In the genomic region with DNA sequence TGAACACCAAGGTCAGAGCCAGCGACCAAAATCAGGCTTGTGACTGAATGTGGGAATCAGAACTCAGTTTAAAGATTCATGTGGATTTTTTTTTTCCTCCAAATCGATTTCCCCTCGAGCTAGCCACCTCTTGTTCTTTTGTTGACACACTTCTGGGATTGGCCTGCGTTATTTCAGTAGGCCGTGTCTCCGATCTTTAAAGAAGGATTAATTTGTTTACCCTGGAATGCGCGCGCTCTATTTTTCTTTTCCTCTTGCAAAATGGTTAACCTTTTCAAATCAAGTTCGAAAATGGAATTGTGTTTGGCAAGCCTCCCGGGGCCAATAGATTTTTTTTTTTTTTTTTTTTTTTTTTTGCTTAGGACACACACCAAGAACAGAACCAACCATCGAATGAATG, we compare ENCODE assay signal across 24 mouse cellular contexts. TPM values are rescaled to one million over a fixed set of nuclear protein-coding genes. Genes with fewer than 3 reads are reported as not detected.
DNase-seq lines count a peak whose midpoint lies in the region; ATAC-seq and TF ChIP-seq lines count a peak whose summit lies in the region.
"Had no signal": no experiment of that assay in that cellular context is flagged by ENCODE, and none has a peak within 500 bp of the region (broad histone marks: within the 10 kb centered on the region; RNA-seq: fewer than 3 reads in every experiment).

No protein-coding gene starts in this region.

- no peaks in the 10 kb centered on the region for H3K79me2 ChIP-seq in liver, adult 2 months (ENCODE audit: control insufficient read depth, insufficient read depth, low read length)

- no peak for DNase-seq in forebrain, postnatal 0 days
- DNase-seq in liver, adult 2 months (ENCODE audit: extremely low read depth, low read depth, low spot score): peak; percentile 73
- DNase-seq in liver, postnatal 0 days: no peak
- DNase-seq in midbrain, postnatal 0 days (ENCODE audit: low spot score): no peak
- no peak for DNase-seq in urinary bladder, adult 18-20 months (ENCODE audit: low spot score in 2 of 2)
- DNase-seq: adrenal gland, postnatal 10 days; B cell, adult 2 months; cerebellum, adult 11-12 months; cerebellum, adult 9-10 months; cerebellum, postnatal 25 days; gastrocnemius, postnatal 14 days; heart, adult 2 months had no signal

- no peak for TF ChIP-seq EP300 in liver, postnatal 0 days (IDR thresholded peaks at IDR 0.05; ENCODE audit: low read depth)

- no peak for TF ChIP-seq POLR2A in liver, adult 2 months (IDR thresholded peaks at IDR 0.05; ENCODE audit: extremely low read depth, insufficient read depth, low read length)

- no peaks in the 10 kb centered on the region for H3K4me1 ChIP-seq in forebrain, postnatal 0 days (ENCODE audit: insufficient read depth)
- peaks cover 14% of the 10 kb centered on the region for H3K4me1 ChIP-seq in forebrain, embryonic 16.5 days (replicated peaks; ENCODE audit: control insufficient read depth, insufficient read depth, low read length)
- H3K4me1 ChIP-seq in liver, adult 2 months (ENCODE audit: control insufficient read depth, insufficient read depth, low read length): no peaks in the 10 kb centered on the region
- no peaks in the 10 kb centered on the region for H3K4me1 ChIP-seq in liver, postnatal 0 days (ENCODE audit: insufficient read depth)
- peaks cover 26% of the 10 kb centered on the region for H3K4me1 ChIP-seq in midbrain, embryonic 13.5 days (replicated peaks)
- no peaks in the 10 kb centered on the region; the same call in 1 of the 2 replicates for H3K4me1 ChIP-seq in midbrain, postnatal 0 days (ENCODE audit: insufficient read depth, low read length)
- H3K4me1 ChIP-seq: embryonic facial prominence, embryonic 12.5 days; heart, embryonic 12.5 days had no signal

- ATAC-seq in forebrain, postnatal 0 days: no peak
- no peak for ATAC-seq in forebrain, embryonic 16.5 days
- ATAC-seq in liver, postnatal 0 days: no peak
- no peak for ATAC-seq in midbrain, embryonic 13.5 days
- no peak for ATAC-seq in midbrain, postnatal 0 days (ENCODE audit: low FRiP score)
- ATAC-seq: CD4-positive, CD25-positive, alpha-beta regulatory T cell, adult 4 months; forebrain, embryonic 15.5 days; inflammation-experienced regulatory T-cells, adult 6 months had no signal

- no peak overlapping the region for H3K4me2 ChIP-seq in forebrain, postnatal 0 days (ENCODE audit: low read depth)
- no peak overlapping the region for H3K4me2 ChIP-seq in forebrain, embryonic 16.5 days (ENCODE audit: low read length)
- H3K4me2 ChIP-seq in liver, postnatal 0 days (ENCODE audit: low read depth, low read length): no peak overlapping the region
- H3K4me2 ChIP-seq in midbrain, embryonic 13.5 days (replicated peaks): no peak overlapping the region
- no peak overlapping the region for H3K4me2 ChIP-seq in midbrain, postnatal 0 days (ENCODE audit: low read depth, low read length, poor library complexity, severe bottlenecking)
- H3K4me2 ChIP-seq: embryonic facial prominence, embryonic 12.5 days; forebrain, embryonic 15.5 days; heart, embryonic 12.5 days had no signal

- no peak overlapping the region for H3K4me3 ChIP-seq in forebrain, postnatal 0 days (ENCODE audit: low read depth, low read length)
- H3K4me3 ChIP-seq in forebrain, embryonic 16.5 days (replicated peaks; ENCODE audit: low read length): no peak overlapping the region
- no peak overlapping the region for H3K4me3 ChIP-seq in liver, adult 2 months (ENCODE audit: insufficient read depth, low read depth, low read length)
- H3K4me3 ChIP-seq in liver, postnatal 0 days (ENCODE audit: low read depth, low read length): no peak overlapping the region
- no peak overlapping the region for H3K4me3 ChIP-seq in midbrain, embryonic 13.5 days (replicated peaks)
- H3K4me3 ChIP-seq in midbrain, postnatal 0 days (ENCODE audit: low read depth, low read length): no peak overlapping the region
- H3K4me3 ChIP-seq: embryonic facial prominence, embryonic 12.5 days; forebrain, embryonic 15.5 days; heart, adult 2 months; heart, embryonic 12.5 days; hindbrain, embryonic 10.5 days had no signal

- 0 out of 2 replicates have a peak overlapping the region, but pooled peaks have one; percentile 9 for H3K27ac ChIP-seq in forebrain, postnatal 0 days (ENCODE audit: low read depth, low read length)
- no peak overlapping the region for H3K27ac ChIP-seq in forebrain, embryonic 16.5 days (ENCODE audit: low read length)
- H3K27ac ChIP-seq in liver, adult 2 months (replicated peaks; ENCODE audit: insufficient read depth, low read depth, low read length): no peak overlapping the region
- no peak overlapping the region for H3K27ac ChIP-seq in liver, postnatal 0 days (ENCODE audit: low read depth)
- H3K27ac ChIP-seq in midbrain, embryonic 13.5 days: peak overlapping the region; percentile 47; the same call in 1 of the 2 replicates
- no peak overlapping the region for H3K27ac ChIP-seq in midbrain, postnatal 0 days (ENCODE audit: low read depth, low read length)
- H3K27ac ChIP-seq: embryonic facial prominence, embryonic 12.5 days; heart, adult 2 months; hindbrain, embryonic 10.5 days had no signal

- no peak overlapping the region for H3K9ac ChIP-seq in forebrain, postnatal 0 days
- no peak overlapping the region for H3K9ac ChIP-seq in forebrain, embryonic 16.5 days (replicated peaks; ENCODE audit: low read depth, low read length)
- H3K9ac ChIP-seq in liver, adult 2 months (ENCODE audit: low read depth, low read length): no peak overlapping the region
- no peak overlapping the region for H3K9ac ChIP-seq in liver, postnatal 0 days (replicated peaks)
- no peak overlapping the region for H3K9ac ChIP-seq in midbrain, embryonic 13.5 days (replicated peaks)
- no peak overlapping the region for H3K9ac ChIP-seq in midbrain, postnatal 0 days (replicated peaks; ENCODE audit: low read length, poor library complexity, severe bottlenecking)
- H3K9ac ChIP-seq: embryonic facial prominence, embryonic 12.5 days; forebrain, embryonic 15.5 days; heart, embryonic 12.5 days had no signal

- no peaks in the 10 kb centered on the region for H3K9me3 ChIP-seq in forebrain, postnatal 0 days (ENCODE audit: low read length)
- no peaks in the 10 kb centered on the region for H3K9me3 ChIP-seq in forebrain, embryonic 16.5 days (ENCODE audit: control insufficient read depth, low read length)
- H3K9me3 ChIP-seq in liver, postnatal 0 days (ENCODE audit: low read length): no peaks in the 10 kb centered on the region
- no peaks in the 10 kb centered on the region for H3K9me3 ChIP-seq in midbrain, embryonic 13.5 days
- H3K9me3 ChIP-seq in midbrain, postnatal 0 days (ENCODE audit: low read length): no peaks in the 10 kb centered on the region
- H3K9me3 ChIP-seq: embryonic facial prominence, embryonic 12.5 days; forebrain, embryonic 15.5 days; G1E; heart, embryonic 12.5 days; hindbrain, embryonic 10.5 days had no signal

- H3K36me3 ChIP-seq in forebrain, postnatal 0 days (ENCODE audit: insufficient read depth): no peaks in the 10 kb centered on the region
- no peaks in the 10 kb centered on the region for H3K36me3 ChIP-seq in forebrain, embryonic 16.5 days (ENCODE audit: control insufficient read depth, insufficient read depth)
- no peaks in the 10 kb centered on the region for H3K36me3 ChIP-seq in liver, adult 2 months (ENCODE audit: control insufficient read depth, insufficient read depth, low read length)
- no peaks in the 10 kb centered on the region for H3K36me3 ChIP-seq in liver, postnatal 0 days (replicated peaks; ENCODE audit: insufficient read depth, low read length)
- no peaks in the 10 kb centered on the region for H3K36me3 ChIP-seq in midbrain, embryonic 13.5 days
- H3K36me3 ChIP-seq in midbrain, postnatal 0 days (ENCODE audit: insufficient read depth, low read length): no peaks in the 10 kb centered on the region
- H3K36me3 ChIP-seq: embryonic facial prominence, embryonic 12.5 days; forebrain, embryonic 15.5 days; G1E; heart, embryonic 12.5 days; hindbrain, embryonic 10.5 days had no signal

- WGBS in forebrain, postnatal 0 days: 50% methylated on average over 12 of the region's 12 CpGs
- WGBS in forebrain, embryonic 16.5 days: 42% methylated on average over 12 of the region's 12 CpGs
- 27% methylated on average over 12 of the region's 12 CpGs for WGBS in liver, adult 2 months
- WGBS in liver, postnatal 0 days (ENCODE audit: insufficient replicate concordance): 60% methylated on average over 12 of the region's 12 CpGs
- WGBS in midbrain, embryonic 13.5 days: 66% methylated on average over 12 of the region's 12 CpGs
- WGBS in midbrain, postnatal 0 days: 47% methylated on average over 12 of the region's 12 CpGs

- no peak for TF ChIP-seq CTCF in forebrain, postnatal 0 days (IDR thresholded peaks at IDR 0.05; ENCODE audit: low read depth)
- no peak for TF ChIP-seq CTCF in liver, adult 2 months (IDR thresholded peaks at IDR 0.05; ENCODE audit: low read depth, low read length)
- no peak for TF ChIP-seq CTCF in liver, postnatal 0 days (IDR thresholded peaks at IDR 0.05; ENCODE audit: low read depth)
- TF ChIP-seq CTCF in midbrain, postnatal 0 days (IDR thresholded peaks at IDR 0.05): no peak

- no peaks in the 10 kb centered on the region for H3K27me3 ChIP-seq in forebrain, postnatal 0 days (ENCODE audit: insufficient read depth, low read length)
- no peaks in the 10 kb centered on the region for H3K27me3 ChIP-seq in forebrain, embryonic 16.5 days (replicated peaks; ENCODE audit: control insufficient read depth, insufficient read depth, low read length)
- peaks cover 10% of the 10 kb centered on the region for H3K27me3 ChIP-seq in liver, adult 2 months (ENCODE audit: control insufficient read depth, insufficient read depth, low read length)
- H3K27me3 ChIP-seq in liver, postnatal 0 days (ENCODE audit: insufficient read depth, low read length): 0 out of 2 replicates have a peak, but pooled peaks cover 3% of the 10 kb centered on the region
- no peaks in the 10 kb centered on the region for H3K27me3 ChIP-seq in midbrain, embryonic 13.5 days
- no peaks in the 10 kb centered on the region for H3K27me3 ChIP-seq in midbrain, postnatal 0 days (ENCODE audit: insufficient read depth, low read length)
- H3K27me3 ChIP-seq: embryonic facial prominence, embryonic 12.5 days; forebrain, embryonic 15.5 days had no signal

RNA-seq across cellular contexts. Expression of gene Rph3a, which starts 54.8 kb away (rescaled TPM):
- 39.2 and 44.1 TPM in 2 replicates for total RNA-seq in forebrain, postnatal 0 days (2014; rRNA removed)
- polyA plus RNA-seq in forebrain, postnatal 0 days (2015; fragmentation: Nextera tagmentation; extraction: Ambion mirVana): 29.5 and 36.4 TPM in 2 replicates
- polyA plus RNA-seq in forebrain, embryonic 16.5 days (2015; fragmentation: Nextera tagmentation; extraction: Ambion mirVana): 22.5 and 26.9 TPM in 2 replicates
- total RNA-seq in liver, adult 2 months (2014; rRNA removed): 0.07 TPM in 1 of 2 replicates, not detected in the other
- polyA plus RNA-seq in liver, adult 2 months (2012; rRNA removed): not detected in 2 replicates
- polyA plus RNA-seq in liver, postnatal 0 days (2015; fragmentation: Nextera tagmentation; extraction: Ambion mirVana): 0.02 and 0.06 TPM in 2 replicates
- polyA plus RNA-seq in midbrain, embryonic 13.5 days (2015; fragmentation: Nextera tagmentation; extraction: Ambion mirVana): 8.4 and 9.1 TPM in 2 replicates
- total RNA-seq in midbrain, postnatal 0 days (2014; rRNA removed): 43.6 and 44.6 TPM in 2 replicates
- 33.3 and 35.5 TPM in 2 replicates for polyA plus RNA-seq in midbrain, postnatal 0 days (2015; fragmentation: Nextera tagmentation; extraction: Ambion mirVana)
- total RNA-seq: G1E; gastrocnemius, adult 18-20 months; heart, adult 2 months had no signal
- polyA plus RNA-seq: CD4-positive, CD25-positive, alpha-beta regulatory T cell, adult 4 months; G1E; gonadal fat pad, adult 2 months; heart, adult 2 months; heart, embryonic 12.5 days; heart, embryonic 16.5 days; inflammation-experienced regulatory T-cells, adult 6 months had no signal

Comparison
In these comparisons a context has a peak if more than half of its experiments do, and no peak if none do; other contexts are left out.
1. H3K27ac ChIP-seq: peak in forebrain, postnatal 0 days (single experiment) and midbrain, embryonic 13.5 days (single experiment); none in forebrain, embryonic 16.5 days (single experiment), liver, adult 2 months (single experiment), liver, postnatal 0 days (single experiment) and midbrain, postnatal 0 days (single experiment).